Mouse (Mus musculus): Measurements from ENCODE around the gene Pmvk.

Gene Pmvk

GRCm38 (mm10) chr3:89479055-89479454 lies 24.7 kb downstream of the Pmvk start:
- no peak for DNase-seq (ENCODE audit: low read depth, low spot score)

GRCm38 (mm10) chr3:89481488-89481887 lies 27.1 kb downstream of the Pmvk start:
- no peak for DNase-seq (ENCODE audit: low read depth, low spot score)

GRCm38 (mm10) chr3:89482249-89482648 lies 27.9 kb downstream of the Pmvk start:
- no peak for DNase-seq (ENCODE audit: low read depth, low spot score)

GRCm38 (mm10) chr3:89484766-89485524 lies 30.6 kb downstream of the Pmvk start:
- peak; percentile 54 for DNase-seq (ENCODE audit: low read depth, low spot score)

- no peak for DNase-seq (ENCODE audit: low read depth, low spot score)
These were observed 31.8 kb downstream of the Pmvk start for GRCm38 (mm10) chr3:89486111-89486510.

GRCm38 (mm10) chr3:89486916-89487702 lies 32.8 kb downstream of the Pmvk start:
- no peak for DNase-seq (ENCODE audit: low read depth, low spot score)

GRCm38 (mm10) chr3:89490790-89491189 lies 36.4 kb downstream of the Pmvk start:
- no peak for DNase-seq (ENCODE audit: low read depth, low spot score)

GRCm38 (mm10) chr3:89491559-89491958 lies 37.2 kb downstream of the Pmvk start:
- DNase-seq (ENCODE audit: low read depth, low spot score) = no peak

GRCm38 (mm10) chr3:89492701-89493151 lies 38.4 kb downstream of the Pmvk start:
- no peak for DNase-seq (ENCODE audit: low read depth, low spot score)

GRCm38 (mm10) chr3:89494630-89495029 lies 40.3 kb downstream of the Pmvk start:
- DNase-seq (ENCODE audit: low read depth, low spot score) = no peak

GRCm38 (mm10) chr3:89496366-89496765 lies 42.0 kb downstream of the Pmvk start:
- no peak for DNase-seq (ENCODE audit: low read depth, low spot score)

- no peak for DNase-seq (ENCODE audit: low read depth, low spot score)
These were observed 45.4 kb downstream of the Pmvk start for GRCm38 (mm10) chr3:89499696-89500095.

GRCm38 (mm10) chr3:89501486-89501885 lies 47.1 kb downstream of the Pmvk start:
- no peak for DNase-seq (ENCODE audit: low read depth, low spot score)

GRCm38 (mm10) chr3:89502551-89502950 lies 48.2 kb downstream of the Pmvk start:
- no peak for DNase-seq (ENCODE audit: low read depth, low spot score)

GRCm38 (mm10) chr3:89508041-89508440 lies 53.7 kb downstream of the Pmvk start:
- peak; percentile 41 for DNase-seq (ENCODE audit: low read depth, low spot score)

GRCm38 (mm10) chr3:89510979-89511378 lies 56.6 kb downstream of the Pmvk start:
- DNase-seq (ENCODE audit: low read depth, low spot score) = peak; percentile 82

- peak; percentile 41 for DNase-seq (ENCODE audit: low read depth, low spot score)
These were observed 57.1 kb downstream of the Pmvk start for GRCm38 (mm10) chr3:89511400-89511799.

GRCm38 (mm10) chr3:89512225-89512624 lies 57.9 kb downstream of the Pmvk start:
- peak; percentile 32 for DNase-seq (ENCODE audit: low read depth, low spot score)

- no peak for DNase-seq (ENCODE audit: low read depth, low spot score)
These were observed 61.1 kb downstream of the Pmvk start for GRCm38 (mm10) chr3:89515444-89515843.

GRCm38 (mm10) chr3:89516321-89516720 lies 62.0 kb downstream of the Pmvk start:
- DNase-seq (ENCODE audit: low read depth, low spot score) = no peak
